Mouse (Mus musculus): Measurements from ENCODE around the gene Clrn1.

DNA sequence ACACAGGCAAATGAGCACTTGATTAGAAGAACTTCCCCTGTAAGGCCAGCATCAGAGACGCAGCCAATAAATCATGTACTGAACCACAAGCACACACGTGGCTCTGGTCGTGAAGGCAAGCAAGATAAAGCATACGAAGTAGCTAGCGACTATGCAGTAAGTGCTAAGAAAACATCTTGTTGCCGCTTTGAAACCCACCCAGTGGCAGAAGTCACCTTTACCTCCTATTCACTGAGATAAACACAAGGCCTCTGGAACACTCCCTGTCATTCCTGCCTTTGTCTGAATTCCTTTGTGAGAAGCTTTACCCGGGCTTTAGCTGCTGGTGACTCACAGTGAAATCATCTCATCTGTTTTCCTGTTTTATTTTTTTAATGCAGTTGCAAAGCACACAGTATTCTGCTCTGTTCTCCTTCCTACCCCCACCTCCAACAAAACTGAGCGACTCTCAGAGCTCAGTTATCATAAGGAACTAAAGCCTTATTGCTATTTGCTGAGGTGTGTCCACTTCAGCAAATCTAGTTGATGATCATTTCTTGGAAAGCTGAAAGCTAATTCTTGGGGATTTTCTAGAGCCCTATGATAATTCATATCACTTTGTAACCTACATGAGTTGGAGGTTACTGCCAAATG, 2.1 kb downstream of the Clrn1 start:
- no peak for TF ChIP-seq MXI1 (IDR thresholded peaks at IDR 0.05; ENCODE audit: low read depth, low read length)
- TF ChIP-seq USF1 (IDR thresholded peaks at IDR 0.05; ENCODE audit: low read depth, low read length), result no peak
- no peak for TF ChIP-seq POLR2A (IDR thresholded peaks at IDR 0.05; ENCODE audit: low read depth, low read length)
